Mouse (Mus musculus) fibroblast of lung, adult 2 months (primary cell): Measurements from ENCODE around the gene Nhlh2.

Experiments used
- DNase-seq: peaks from one replicate; pipeline ENCODE4 v3.0.0-alpha.2; 2011; ENCODE audit warnings: low read depth

The Nhlh2 gene

GRCm38 (mm10) chr3:102025659-102026058 lies 15.8 kb downstream of the Nhlh2 start:
- no peak for DNase-seq

- DNase-seq = no peak
Observed at GRCm38 (mm10) chr3:102027880-102028279, 18.0 kb downstream of the Nhlh2 start.

- no peak for DNase-seq
Observed at GRCm38 (mm10) chr3:102037806-102038205, 27.9 kb downstream of the Nhlh2 start.

- DNase-seq = no peak
Observed at GRCm38 (mm10) chr3:102038608-102039007, 28.7 kb downstream of the Nhlh2 start.

- DNase-seq = no peak
Observed at GRCm38 (mm10) chr3:102041632-102042031, 31.8 kb downstream of the Nhlh2 start.

- no peak for DNase-seq
Observed at GRCm38 (mm10) chr3:102045071-102045470, 35.2 kb downstream of the Nhlh2 start.

- no peak for DNase-seq
Observed at GRCm38 (mm10) chr3:102047532-102047931, 37.7 kb downstream of the Nhlh2 start.

- no peak for DNase-seq
Observed at GRCm38 (mm10) chr3:102049207-102050104, 39.6 kb downstream of the Nhlh2 start.

GRCm38 (mm10) chr3:102052036-102052435 lies 42.2 kb downstream of the Nhlh2 start:
- no peak for DNase-seq

- DNase-seq = no peak
Observed at GRCm38 (mm10) chr3:102053293-102053692, 43.4 kb downstream of the Nhlh2 start.

- no peak for DNase-seq
Observed at GRCm38 (mm10) chr3:102055878-102056277, 46.0 kb downstream of the Nhlh2 start.

- DNase-seq = no peak
Observed at GRCm38 (mm10) chr3:102060065-102060464, 50.2 kb downstream of the Nhlh2 start.

- peak; percentile 17 for DNase-seq
Observed at GRCm38 (mm10) chr3:102061923-102062670, 52.2 kb downstream of the Nhlh2 start.

GRCm38 (mm10) chr3:102062671-102063010 lies 52.8 kb downstream of the Nhlh2 start:
- DNase-seq = no peak

- no peak for DNase-seq
Observed at GRCm38 (mm10) chr3:102063273-102064120, 53.6 kb downstream of the Nhlh2 start.

- DNase-seq = no peak
Observed at GRCm38 (mm10) chr3:102064566-102064965, 54.7 kb downstream of the Nhlh2 start.
